15 mouse cellular contexts compared by ENCODE assay signal in the genomic region with DNA sequence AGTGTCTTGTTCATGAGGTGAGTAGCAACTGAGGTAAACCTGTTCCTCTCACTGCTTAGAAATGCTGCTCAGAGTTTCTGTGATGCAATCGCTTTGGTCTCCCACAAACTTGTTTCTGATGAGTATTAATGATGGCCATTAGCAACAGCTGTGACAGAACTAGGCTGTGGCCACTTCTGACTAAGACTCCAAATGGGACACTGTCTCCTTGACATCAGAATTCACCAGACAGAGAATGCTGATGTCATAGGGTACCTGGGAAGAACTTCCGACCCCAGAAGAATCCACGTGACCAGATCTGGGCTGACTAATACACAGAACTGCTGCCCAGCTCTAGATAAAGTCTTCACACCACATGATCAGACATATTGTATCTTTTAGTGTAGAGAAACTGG.
"Had no signal": no experiment of that assay in that cellular context is flagged by ENCODE, and none has a peak within 500 bp of the region (broad histone marks: within the 10 kb centered on the region; RNA-seq: fewer than 3 reads in every experiment).

No protein-coding gene starts in this region.

- H3K9me3 ChIP-seq: limb, embryonic 12.5 days; liver, embryonic 13.5 days; lung, embryonic 15.5 days; megakaryocyte, embryonic 14.5 days; midbrain, embryonic 15.5 days; neural tube, embryonic 12.5 days had no signal

- H3K9ac ChIP-seq: limb, embryonic 12.5 days; liver, embryonic 13.5 days; liver, postnatal 0 days; lung, embryonic 15.5 days; midbrain, embryonic 15.5 days; neural tube, embryonic 12.5 days had no signal

- H3K27ac ChIP-seq: layer of hippocampus, adult 2 months; limb, embryonic 12.5 days; liver, embryonic 13.5 days; lung, embryonic 15.5 days; macrophage; midbrain, embryonic 15.5 days; neural tube, embryonic 12.5 days; stomach, postnatal 0 days had no signal

- H3K4me3 ChIP-seq: layer of hippocampus, adult 2 months; limb, embryonic 12.5 days; liver, embryonic 13.5 days; lung, embryonic 15.5 days; megakaryocyte, embryonic 14.5 days; midbrain, embryonic 15.5 days; neural tube, embryonic 12.5 days had no signal

- DNase-seq: kidney, postnatal 10 days; kidney, postnatal 4 days; liver; liver, embryonic 13.5 days; liver, postnatal 0 days; lung, postnatal 14 days had no signal

- H3K4me1 ChIP-seq: limb, embryonic 12.5 days; liver, embryonic 13.5 days; lung, embryonic 15.5 days; megakaryocyte, embryonic 14.5 days; midbrain, embryonic 15.5 days; neural tube, embryonic 12.5 days had no signal

- H3K27me3 ChIP-seq: limb, embryonic 12.5 days; liver, embryonic 13.5 days; lung, embryonic 15.5 days; midbrain, embryonic 15.5 days; neural tube, embryonic 12.5 days had no signal

- ATAC-seq: liver, postnatal 0 days; midbrain, embryonic 15.5 days had no signal

- H3K4me2 ChIP-seq: limb, embryonic 12.5 days; liver, embryonic 13.5 days; lung, embryonic 15.5 days; midbrain, embryonic 11.5 days; midbrain, embryonic 15.5 days; neural tube, embryonic 12.5 days had no signal

- H3K36me3 ChIP-seq: liver, embryonic 13.5 days; lung, embryonic 15.5 days; midbrain, embryonic 15.5 days; neural tube, embryonic 12.5 days had no signal
